Mouse (Mus musculus) embryo, embryonic 11 days (tissue): ENCODE data around the gene Pabpc4.

ENCODE experiments used
- DNase-seq: peaks from one replicate; pipeline ENCODE4 v3.0.0-alpha.2; 2015

Pabpc4 gene

DNA sequence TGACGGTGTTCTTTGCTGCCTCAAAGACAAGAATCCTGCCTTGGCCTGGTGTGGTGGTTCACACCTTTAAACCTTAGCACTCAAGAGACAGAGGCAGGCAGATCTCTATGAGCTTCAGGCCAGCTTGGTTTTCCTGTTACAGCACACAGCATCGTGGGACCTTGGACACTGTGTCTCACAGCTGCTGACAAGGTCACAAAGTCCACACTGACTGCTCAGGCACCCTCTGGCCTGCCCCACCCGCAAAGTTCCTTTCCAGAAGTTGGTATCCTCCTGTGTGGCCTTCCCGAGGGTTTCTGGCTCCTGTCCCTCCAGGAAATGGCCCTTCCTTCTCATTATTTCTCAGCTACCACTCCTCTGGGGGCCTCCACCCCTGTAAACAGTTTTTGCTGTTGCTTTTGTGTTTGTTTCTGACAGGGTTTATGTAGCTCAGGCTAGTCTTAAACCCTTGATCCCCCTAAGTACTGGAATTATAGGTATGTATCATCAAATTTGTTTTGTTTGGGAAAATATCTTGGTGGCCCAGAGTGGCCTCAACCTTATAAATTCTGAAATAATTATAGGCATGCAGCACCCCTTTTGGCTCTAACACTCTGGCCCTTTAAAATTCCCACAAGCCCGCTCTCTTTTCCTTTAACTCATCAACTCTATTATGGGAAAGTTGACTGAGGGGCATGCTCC, at the start of gene Pabpc4:
Pabpc4 (plus strand) TSS at position 631 of the 681 bp plus-strand sequence.
- DNase-seq = no peak

- no peak for DNase-seq
Observed at GRCm38 (mm10) chr4:123213975-123214374, 48.2 kb upstream of the Pabpc4 start.

DNA sequence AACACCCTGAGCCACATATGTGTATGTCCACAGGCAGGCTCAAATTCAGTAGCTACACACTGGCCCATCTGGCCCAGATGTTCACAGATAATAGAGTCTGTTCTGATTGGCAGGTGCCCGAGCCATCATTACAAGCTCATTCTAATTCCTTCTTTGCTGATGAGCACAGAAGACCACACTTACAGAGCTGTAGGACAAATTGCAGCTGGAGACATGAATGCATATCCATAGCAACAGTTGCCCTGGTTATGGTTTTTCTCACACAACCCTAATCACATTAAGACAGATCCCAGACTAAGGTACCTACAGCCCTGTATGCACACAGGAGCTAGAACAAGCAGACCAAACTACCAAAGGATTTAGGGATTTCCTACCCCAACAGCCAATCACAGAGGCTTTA, 46.8 kb upstream of the Pabpc4 start:
- no peak for DNase-seq

- peak; percentile 53 for DNase-seq
Observed at GRCm38 (mm10) chr4:123216782-123217181, 45.4 kb upstream of the Pabpc4 start.

- DNase-seq = peak; percentile 81
Observed at GRCm38 (mm10) chr4:123219720-123220357, 42.3 kb upstream of the Pabpc4 start.

DNA sequence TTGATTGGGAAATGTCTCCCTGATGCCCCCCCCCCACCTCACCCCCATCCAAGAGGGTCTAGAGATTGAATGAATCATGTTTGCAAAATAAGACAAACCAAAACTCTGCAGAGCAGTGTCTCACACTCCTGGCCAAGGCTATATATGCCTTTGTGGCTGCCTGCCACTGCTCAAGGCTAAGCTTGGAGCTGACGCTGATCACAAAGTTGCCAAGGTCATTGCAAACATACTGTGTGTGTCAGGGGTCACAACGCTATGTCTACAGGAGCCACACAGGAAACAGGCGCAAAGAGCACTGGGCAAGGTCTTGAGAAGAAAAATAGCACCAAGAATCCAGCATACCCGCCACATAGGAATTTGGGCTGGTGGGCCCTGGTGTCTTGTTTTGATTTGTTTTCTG, 41.5 kb upstream of the Pabpc4 start:
- DNase-seq = no peak

DNA sequence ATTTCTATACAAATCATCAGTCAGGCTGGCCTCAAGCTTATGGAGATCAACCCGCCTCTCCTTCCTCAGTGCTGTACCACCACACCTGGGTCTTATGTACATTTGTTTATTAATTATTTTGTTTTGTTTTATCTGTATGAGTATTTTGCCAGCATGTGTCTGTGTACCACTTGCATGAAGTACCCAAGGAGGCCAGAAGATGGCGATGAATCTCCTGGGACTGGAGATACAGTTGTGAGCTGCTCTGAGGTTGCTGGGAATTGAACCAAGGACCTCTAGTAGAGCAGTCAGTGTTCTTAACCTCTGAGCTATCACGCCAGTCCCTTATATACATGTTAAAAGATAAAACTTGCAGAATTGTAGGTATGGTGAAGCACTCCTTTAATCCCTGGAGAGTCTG, 38.8 kb upstream of the Pabpc4 start:
- DNase-seq = no peak

GRCm38 (mm10) chr4:123225718-123226403, 36.3 kb upstream of the Pabpc4 start:
- DNase-seq = peak; percentile 38

DNA sequence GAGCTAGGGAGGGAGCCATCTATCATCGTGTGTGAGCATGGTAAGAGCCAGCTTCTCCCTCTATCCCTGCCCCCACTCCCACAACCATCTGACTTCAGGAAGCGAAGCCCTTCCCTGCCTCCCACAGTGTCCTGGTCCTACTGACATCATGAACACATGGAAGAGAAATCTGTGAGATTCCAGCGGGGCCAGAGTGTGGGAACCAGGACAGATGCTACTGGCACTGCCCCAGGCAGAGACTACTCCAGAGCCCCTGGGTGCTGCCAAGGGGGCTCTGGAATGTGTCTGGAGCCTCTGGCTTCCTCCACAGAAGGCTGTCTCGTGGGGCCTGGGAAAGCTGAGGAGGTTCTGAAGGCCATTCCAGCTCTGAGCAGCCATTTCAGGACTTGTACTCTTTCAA, 34.4 kb upstream of the Pabpc4 start:
- DNase-seq = peak; percentile 47

- peak; percentile 68 for DNase-seq
Observed at GRCm38 (mm10) chr4:123228270-123228669, 33.9 kb upstream of the Pabpc4 start.

GRCm38 (mm10) chr4:123229166-123229565, 33.0 kb upstream of the Pabpc4 start:
- DNase-seq = no peak

- no peak for DNase-seq
Observed at GRCm38 (mm10) chr4:123232841-123233240, 29.3 kb upstream of the Pabpc4 start.

GRCm38 (mm10) chr4:123233492-123234084, 28.6 kb upstream of the Pabpc4 start, which contains the start of gene Heyl:
Heyl (plus strand) TSS chr4:123233556.
- peak; percentile 64 for DNase-seq

- DNase-seq = peak; percentile 54
Observed at GRCm38 (mm10) chr4:123235835-123236430, 26.2 kb upstream of the Pabpc4 start.

DNA sequence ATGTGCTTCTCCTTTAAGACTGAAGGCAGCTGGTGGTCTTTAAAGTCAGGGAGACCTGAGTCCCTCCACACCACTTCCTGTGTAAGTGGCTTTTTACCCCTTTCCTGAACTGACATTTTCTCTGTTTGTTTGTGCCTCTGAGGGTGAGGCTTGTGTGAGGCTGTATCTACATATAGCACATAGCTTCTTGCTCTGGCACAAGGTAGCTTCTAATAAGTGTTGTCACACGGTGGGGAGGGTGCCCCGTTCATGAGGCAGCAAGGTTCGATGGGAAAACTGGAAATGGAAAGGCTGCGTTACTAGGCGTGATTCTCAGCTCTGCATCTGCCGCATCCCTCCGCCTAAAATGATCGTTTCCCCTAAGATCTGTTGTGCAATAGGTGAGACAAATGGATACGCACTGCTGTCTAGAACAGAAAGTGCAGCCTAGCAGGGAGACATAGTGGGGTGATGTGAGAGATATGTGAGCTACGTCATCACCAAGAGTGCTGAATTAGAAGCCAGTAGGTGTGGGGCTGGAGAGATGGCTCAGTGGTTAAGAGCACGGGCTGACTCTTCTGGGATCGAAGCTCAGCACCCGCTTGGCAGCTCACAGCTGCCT, 25.6 kb upstream of the Pabpc4 start:
- no peak for DNase-seq

DNA sequence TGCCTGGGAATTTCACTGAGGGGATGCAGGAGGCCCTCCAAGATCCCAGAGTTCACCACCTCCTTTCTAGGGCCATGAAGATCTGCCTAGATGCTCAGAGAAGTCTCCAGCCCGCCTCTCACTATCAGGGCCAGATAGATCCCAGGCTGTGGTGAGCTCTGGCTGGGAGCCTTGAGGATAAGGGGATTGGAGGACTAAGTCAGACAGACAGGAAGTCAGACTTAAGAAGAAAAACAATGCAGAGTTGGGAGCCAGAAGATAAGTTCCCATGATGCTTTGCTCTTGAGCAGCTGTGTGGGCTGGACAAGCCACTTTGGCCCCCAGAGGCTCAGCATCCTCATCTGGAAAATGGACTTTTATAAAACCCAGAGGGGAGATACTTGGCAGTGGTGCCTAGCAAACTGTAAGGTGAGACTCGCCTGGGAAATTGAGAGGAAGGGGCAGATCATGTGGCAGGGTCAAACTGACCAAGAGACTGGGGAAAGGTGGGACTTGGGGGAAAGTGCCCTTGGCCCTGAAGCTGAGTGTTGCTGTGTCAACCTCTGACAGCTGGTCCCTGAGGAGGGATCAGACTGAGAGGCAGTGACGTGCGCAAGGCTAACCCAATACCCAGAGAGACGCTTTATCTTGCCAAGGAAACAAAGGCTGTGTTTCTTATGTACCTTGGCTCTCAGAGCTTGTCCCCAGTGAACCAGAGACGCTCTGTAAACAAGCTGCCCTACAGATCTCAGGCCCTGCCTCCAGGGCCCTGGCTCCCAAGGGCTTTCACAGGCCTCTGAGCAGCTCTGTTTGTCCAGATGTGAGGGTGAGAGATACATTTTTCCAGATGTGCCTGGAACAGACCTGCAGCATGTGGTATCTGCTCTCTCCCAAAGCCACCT, 24.5 kb upstream of the Pabpc4 start:
- peak; percentile 34 for DNase-seq

DNA sequence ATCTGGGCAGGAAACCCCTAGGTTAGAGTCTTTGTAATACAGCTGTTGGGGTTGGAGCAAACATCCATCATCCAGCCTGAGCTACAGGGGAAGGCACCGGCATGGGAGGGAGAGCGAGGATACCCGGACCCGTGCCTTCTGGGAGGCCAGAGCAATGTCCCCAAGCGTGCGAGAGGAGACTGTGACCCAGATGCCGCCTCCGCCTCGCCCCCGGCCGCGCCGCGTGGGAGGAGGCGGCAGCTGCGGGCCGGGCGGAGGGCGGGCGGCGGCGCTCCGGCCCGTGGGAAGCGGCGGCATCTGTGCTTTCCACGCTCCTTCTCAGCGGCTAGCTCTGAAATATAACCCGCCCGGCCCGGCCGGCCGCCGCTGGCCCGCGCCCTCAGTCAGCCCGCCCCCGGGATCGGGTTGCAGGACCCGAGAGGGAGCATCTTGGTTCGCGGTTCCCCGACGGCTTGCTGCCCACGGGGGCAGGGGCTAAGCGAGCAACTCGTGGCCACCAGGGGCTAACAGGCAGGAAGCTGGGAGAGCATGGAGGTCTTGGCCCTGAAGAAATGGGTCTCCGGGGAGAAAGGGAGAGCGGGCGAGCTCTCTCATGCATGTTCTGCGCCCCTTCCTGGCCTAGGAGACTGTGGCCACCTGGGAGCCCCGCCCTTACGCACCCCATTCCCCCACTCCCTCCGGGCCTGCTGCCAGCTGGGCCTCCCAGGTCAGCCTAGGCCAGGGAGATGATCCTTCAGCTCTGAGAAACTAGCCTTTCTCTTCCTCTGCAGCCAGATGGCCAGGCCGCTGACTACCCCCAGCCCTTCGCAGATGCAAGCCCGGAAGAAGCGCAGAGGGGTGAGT, 22.6 kb upstream of the Pabpc4 start:
- DNase-seq = peak; percentile 83

- DNase-seq = no peak
Observed at GRCm38 (mm10) chr4:123246221-123246620, 15.9 kb upstream of the Pabpc4 start.

GRCm38 (mm10) chr4:123246651-123247050, 15.5 kb upstream of the Pabpc4 start:
- no peak for DNase-seq

GRCm38 (mm10) chr4:123247147-123247880, 14.8 kb upstream of the Pabpc4 start:
- DNase-seq = peak; percentile 39
